Mouse (Mus musculus) left cerebral cortex, adult 9 months (tissue): ENCODE results near the gene Mitf.

Experiments used
- DNase-seq, 2 experiments: peaks; one replicate each; pipeline ENCODE4 v3.0.0; 2022; ENCODE audit warnings: low spot score in 2 of 2

The Mitf gene

GRCm38 (mm10) chr6:97821811-97822210 is 15.0 kb downstream of the Mitf start:
- DNase-seq: no peak

DNA sequence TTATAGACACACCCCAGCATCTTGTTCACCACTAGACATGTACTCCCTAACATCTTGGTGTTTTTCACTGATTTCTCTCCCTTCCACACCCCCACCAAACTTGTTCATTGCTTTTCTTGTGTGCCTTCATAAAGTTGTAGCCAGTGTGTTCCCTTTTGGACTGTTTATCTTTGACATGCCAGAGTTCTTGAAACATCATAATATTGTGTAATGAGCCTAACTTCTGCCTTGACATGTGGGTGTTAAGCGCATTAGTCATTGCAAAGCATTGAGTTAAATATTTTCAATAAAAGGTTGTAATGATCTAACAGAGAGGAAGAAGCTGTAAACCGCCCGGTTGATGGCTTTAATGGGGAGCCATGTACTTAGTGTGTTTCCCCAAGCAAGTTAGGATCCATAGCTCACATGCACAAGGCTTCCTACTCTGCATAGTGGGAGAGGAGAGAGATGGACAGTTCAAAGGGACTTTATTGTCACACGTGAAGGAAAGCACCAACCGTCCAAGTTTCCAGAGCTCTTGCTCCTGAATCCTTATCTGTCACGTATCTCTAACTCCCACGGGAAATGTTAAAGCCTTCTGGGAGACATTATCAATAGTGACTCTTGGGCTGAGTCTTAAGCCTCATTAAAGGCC is 19.9 kb downstream of the Mitf start:
- no peak for DNase-seq

- DNase-seq: no peak
Measured at GRCm38 (mm10) chr6:97828021-97828420, 21.2 kb downstream of the Mitf start.

- DNase-seq: no peak
Measured at GRCm38 (mm10) chr6:97828822-97829719, 22.2 kb downstream of the Mitf start.

DNA sequence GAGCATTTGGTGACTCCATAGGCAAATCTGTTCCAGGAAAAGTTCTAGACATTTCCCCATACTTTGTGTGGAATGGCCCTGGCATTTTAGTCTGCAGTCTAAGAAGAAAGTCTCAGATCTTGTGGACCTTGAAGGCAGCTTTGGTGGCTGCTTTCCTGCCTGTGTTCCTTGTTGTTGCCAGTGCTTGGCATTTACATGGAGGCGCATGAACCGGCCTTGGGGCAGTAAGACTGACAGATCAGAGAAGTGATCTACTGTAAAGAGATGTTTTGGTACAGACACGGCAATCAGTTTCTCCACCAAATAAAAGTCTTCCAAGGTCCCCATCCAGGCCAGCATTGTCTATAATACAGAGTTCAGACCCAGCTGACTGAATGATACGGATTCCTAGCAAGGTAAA is 25.6 kb downstream of the Mitf start:
- no peak for DNase-seq

GRCm38 (mm10) chr6:97836176-97836575 is 29.3 kb downstream of the Mitf start:
- no peak for DNase-seq

GRCm38 (mm10) chr6:97837711-97838110 is 30.9 kb downstream of the Mitf start:
- DNase-seq: no peak

- no peak for DNase-seq
Measured at GRCm38 (mm10) chr6:97839568-97839967, 32.7 kb downstream of the Mitf start.

- DNase-seq: no peak
Measured at GRCm38 (mm10) chr6:97844112-97844511, 37.3 kb downstream of the Mitf start.

- no peak for DNase-seq
Measured at GRCm38 (mm10) chr6:97848191-97848857, 41.5 kb downstream of the Mitf start.

GRCm38 (mm10) chr6:97854236-97854635 is 47.4 kb downstream of the Mitf start:
- no peak for DNase-seq

- peak in 1 of 2 experiments; percentile 34 for DNase-seq
Measured at GRCm38 (mm10) chr6:97855420-97856170, 48.7 kb downstream of the Mitf start.

GRCm38 (mm10) chr6:97856502-97856901 is 49.6 kb downstream of the Mitf start:
- no peak for DNase-seq

DNA sequence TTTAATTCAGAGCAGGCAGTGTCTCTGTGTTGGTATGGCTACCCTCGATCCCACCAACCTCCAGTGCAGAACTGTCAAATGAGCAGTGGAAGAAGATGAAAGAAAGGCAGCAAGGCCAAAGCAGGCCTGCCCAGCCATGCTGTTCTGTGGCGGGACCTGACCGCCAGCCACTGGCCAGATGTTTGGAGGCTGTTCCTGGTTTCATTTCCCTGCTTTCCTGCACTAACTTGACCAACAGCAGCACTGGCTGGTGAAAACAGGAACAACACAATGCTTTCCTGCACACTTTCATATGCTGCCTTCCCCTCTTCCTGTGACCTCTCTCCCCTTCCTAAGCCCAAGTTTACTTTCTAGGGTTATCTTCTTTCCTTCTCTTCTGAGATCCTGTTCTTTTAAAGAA is 50.8 kb downstream of the Mitf start:
- peak in 1 of 2 experiments; percentile 12 for DNase-seq

GRCm38 (mm10) chr6:97866575-97866974 is 59.7 kb downstream of the Mitf start:
- no peak for DNase-seq

DNA sequence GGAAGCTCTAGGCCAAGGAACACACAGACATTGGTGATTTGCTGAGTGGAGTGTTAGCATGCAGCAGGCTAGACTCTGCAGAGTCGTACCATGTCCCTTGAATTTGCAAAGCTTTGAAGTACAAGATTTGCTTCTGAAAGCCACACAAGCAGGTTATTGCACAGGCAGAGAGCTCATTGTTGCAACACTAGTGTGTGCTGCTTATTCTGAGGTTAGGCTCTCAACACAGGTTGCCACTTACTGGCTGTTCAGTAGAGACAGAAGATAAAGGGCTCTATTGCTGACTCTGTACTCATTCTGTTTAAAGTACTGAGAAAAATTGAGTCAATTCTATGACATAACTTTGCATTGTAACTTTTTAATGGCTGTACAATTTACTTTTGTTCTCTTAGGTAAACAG is 61.2 kb downstream of the Mitf start:
- no peak for DNase-seq

DNA sequence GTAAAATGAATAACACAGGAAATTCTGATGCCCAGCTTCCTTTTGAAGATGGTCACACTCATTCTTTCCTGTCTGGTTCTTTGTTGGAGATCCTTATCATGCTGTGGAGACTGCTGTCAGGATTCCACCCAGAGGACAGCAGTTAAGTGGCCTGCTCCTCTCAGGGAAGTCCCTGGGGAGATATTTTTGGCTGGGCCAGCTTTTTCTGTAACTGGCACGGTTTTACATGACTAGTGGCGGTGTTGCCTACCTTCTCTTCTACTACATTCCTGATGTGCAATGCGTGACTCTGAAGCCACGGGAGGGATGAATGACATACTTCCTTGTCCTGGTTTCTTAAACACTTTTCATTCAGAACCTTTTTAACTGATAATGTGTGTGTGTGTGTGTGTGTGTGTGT is 63.1 kb downstream of the Mitf start:
- no peak for DNase-seq

GRCm38 (mm10) chr6:97871296-97872030 is 64.6 kb downstream of the Mitf start:
- no peak for DNase-seq

DNA sequence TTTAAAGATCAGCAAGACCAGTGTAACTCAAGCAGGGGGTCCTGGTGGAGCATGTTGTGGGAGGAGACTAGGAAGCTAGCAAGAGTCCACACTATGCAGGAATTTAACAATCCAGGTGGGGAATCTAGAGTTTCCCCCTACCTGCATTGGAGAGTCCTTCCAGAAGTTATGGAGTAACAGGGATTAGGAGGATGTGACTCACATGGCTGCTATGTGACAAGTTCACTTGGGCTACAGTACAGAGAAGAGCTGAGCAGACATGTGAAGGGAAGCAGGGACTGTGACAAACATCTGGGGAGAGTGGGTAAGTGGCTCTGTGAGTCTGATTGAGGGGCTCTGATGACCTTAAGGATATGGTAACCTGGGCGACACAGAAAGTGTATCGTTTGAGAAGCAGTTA is 66.2 kb downstream of the Mitf start:
- no peak for DNase-seq

DNA sequence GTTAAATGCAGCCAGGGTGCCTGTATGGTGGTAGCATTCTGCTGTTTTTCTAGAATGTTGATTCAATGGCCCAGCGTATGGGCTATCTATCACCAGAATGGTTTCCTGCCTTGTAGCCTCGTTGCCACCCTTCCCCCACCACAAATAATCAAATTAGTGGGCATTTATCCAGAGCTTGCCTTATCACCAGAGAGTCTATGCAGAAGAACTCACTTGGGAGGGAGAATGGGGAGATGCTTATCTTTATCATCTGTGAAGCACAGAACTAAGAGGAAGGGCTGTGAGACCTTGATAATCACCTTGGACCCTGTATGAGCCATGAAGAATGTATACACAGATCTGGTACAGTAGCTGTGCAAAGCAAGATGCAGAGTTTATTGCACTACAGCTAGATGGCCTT is 70.1 kb downstream of the Mitf start:
- DNase-seq: no peak

DNA sequence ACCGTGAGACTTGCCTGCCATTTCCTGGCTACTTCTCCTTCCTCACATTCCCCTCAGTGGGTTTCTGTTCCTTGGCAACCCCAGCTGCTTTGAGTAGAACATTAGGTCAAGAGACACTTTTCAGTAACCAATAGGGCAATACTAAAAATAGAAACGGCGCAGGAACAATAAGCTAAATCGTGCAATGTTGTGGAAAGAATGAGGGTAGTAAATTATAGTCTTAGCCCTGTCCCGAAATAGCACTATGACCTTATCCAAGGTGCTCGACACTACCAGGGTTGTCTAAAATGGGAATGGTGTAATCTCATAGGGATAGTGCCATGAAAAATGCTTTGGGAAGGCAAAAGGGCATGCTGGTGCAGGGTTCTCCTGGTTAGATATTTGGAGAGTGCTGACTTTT is 70.6 kb downstream of the Mitf start:
- DNase-seq: no peak
